In genomic region chrX:12129828-12130809, GRCm38 (mm10) we compare ENCODE assay signal across 9 mouse cellular contexts. TPM values are rescaled to one million over a fixed set of nuclear protein-coding genes. Genes with fewer than 3 reads are reported as not detected.
DNase-seq lines count a peak whose midpoint lies in the region; ATAC-seq and TF ChIP-seq lines count a peak whose summit lies in the region.
"Had no signal": no experiment of that assay in that cellular context is flagged by ENCODE, and none has a peak within 500 bp of the region (broad histone marks: within the 10 kb centered on the region; RNA-seq: fewer than 3 reads in every experiment).

No protein-coding gene starts in this region.

- intact Hi-C loops in heart, postnatal 10 days (cut with DNase I): no loop called here

- H3K4me3 ChIP-seq in heart, embryonic 11.5 days (ENCODE audit: low read depth, low read length): no peak overlapping the region
- H3K4me3 ChIP-seq in lung, postnatal 0 days (ENCODE audit: low read depth, low read length): no peak overlapping the region
- H3K4me3 ChIP-seq in lung, adult 2 months (replicated peaks; ENCODE audit: extremely low read depth, low read depth, low read length): no peak overlapping the region
- H3K4me3 ChIP-seq in MEL (ENCODE audit: control insufficient read depth in 1 of 2, insufficient read depth in 1 of 2, low read depth in 2 of 2, low read length in 2 of 2): peak overlapping the region; percentile 64 to 67
- no peak overlapping the region for H3K4me3 ChIP-seq in limb, embryonic 12.5 days (replicated peaks)

- no peak for TF ChIP-seq CTCF in lung, postnatal 0 days (IDR thresholded peaks at IDR 0.05)
- no peak for TF ChIP-seq CTCF in lung, adult 2 months (IDR thresholded peaks at IDR 0.05; ENCODE audit: insufficient read depth, low read length)
- no peak for TF ChIP-seq CTCF in MEL (IDR thresholded peaks at IDR 0.05 in 2 of 3, conservative IDR thresholded peaks at IDR 0.05 in 1 of 3; ENCODE audit: control insufficient read depth in 1 of 3, insufficient read depth in 1 of 3, low read depth in 2 of 3, low read length in 3 of 3, poor library complexity in 1 of 3, severe bottlenecking in 1 of 3)

- no peak for ATAC-seq in heart, embryonic 11.5 days (replicated peaks; ENCODE audit: insufficient number of reproducible peaks, low FRiP score, low TSS enrichment)
- no peak for ATAC-seq in lung, postnatal 0 days
- ATAC-seq in limb, embryonic 12.5 days (ENCODE audit: insufficient number of reproducible peaks, insufficient read depth, low FRiP score, low TSS enrichment, low read depth): no peak

- H3K4me1 ChIP-seq in heart, embryonic 11.5 days (ENCODE audit: control insufficient read depth, insufficient read depth, low read length): peaks cover 19% of the 10 kb centered on the region
- H3K4me1 ChIP-seq in lung, postnatal 0 days (ENCODE audit: insufficient read depth, low read depth, low read length): no peaks in the 10 kb centered on the region
- H3K4me1 ChIP-seq in lung, adult 2 months (ENCODE audit: control insufficient read depth, insufficient read depth, low read length): peaks cover 26% of the 10 kb centered on the region
- H3K4me1 ChIP-seq in MEL (ENCODE audit: control insufficient read depth in 1 of 2, insufficient read depth in 2 of 2, low read length in 2 of 2): peaks cover 0 to 31% of the 10 kb centered on the region in 2 experiments
- H3K4me1 ChIP-seq in limb, embryonic 12.5 days (replicated peaks): peaks cover 72% of the 10 kb centered on the region

- TF ChIP-seq POLR2A in lung, adult 2 months (IDR thresholded peaks at IDR 0.05; ENCODE audit: borderline replicate concordance, extremely low read depth, low read depth, low read length): no peak
- no peak for TF ChIP-seq POLR2A in MEL (IDR thresholded peaks at IDR 0.05; ENCODE audit: control insufficient read depth in 1 of 2, insufficient read depth in 1 of 2, low read depth in 1 of 2, low read length in 2 of 2, poor library complexity in 1 of 2)

- 21% methylated on average over 14 of the region's 14 CpGs for WGBS in heart, embryonic 11.5 days (ENCODE audit: insufficient replicate concordance)
- 39% methylated on average over 14 of the region's 14 CpGs for WGBS in lung, postnatal 0 days
- 39% methylated on average over 14 of the region's 14 CpGs for WGBS in lung, adult 2 months
- 9% methylated on average over 14 of the region's 14 CpGs for WGBS in limb, embryonic 12.5 days

- peak overlapping the region; percentile 66; the same call in 1 of the 2 replicates for H3K4me2 ChIP-seq in heart, embryonic 11.5 days
- no peak overlapping the region for H3K4me2 ChIP-seq in lung, postnatal 0 days (replicated peaks; ENCODE audit: low read depth, low read length)
- peak overlapping the region; percentile 65 for H3K4me2 ChIP-seq in limb, embryonic 12.5 days

- no peak overlapping the region for H3K27ac ChIP-seq in heart, embryonic 11.5 days (ENCODE audit: low read depth, low read length)
- H3K27ac ChIP-seq in lung, postnatal 0 days (ENCODE audit: low read length): no peak overlapping the region
- H3K27ac ChIP-seq in MEL (ENCODE audit: control insufficient read depth, low read depth, low read length): peak overlapping the region; percentile 84
- no peak overlapping the region for H3K27ac ChIP-seq in limb, embryonic 12.5 days

- H3K9me3 ChIP-seq in heart, embryonic 11.5 days (replicated peaks; ENCODE audit: control insufficient read depth, low read length): no peaks in the 10 kb centered on the region
- H3K9me3 ChIP-seq in lung, postnatal 0 days (ENCODE audit: low read length): no peaks in the 10 kb centered on the region
- no peaks in the 10 kb centered on the region for H3K9me3 ChIP-seq in MEL (replicated peaks; ENCODE audit: insufficient read depth, low read length)
- H3K9me3 ChIP-seq in limb, embryonic 12.5 days: no peaks in the 10 kb centered on the region
- H3K9me3 ChIP-seq: midbrain, embryonic 10.5 days had no signal

- H3K36me3 ChIP-seq in heart, embryonic 11.5 days (ENCODE audit: control insufficient read depth, insufficient read depth, low read length): no peaks in the 10 kb centered on the region
- H3K36me3 ChIP-seq in lung, postnatal 0 days (ENCODE audit: insufficient read depth, low read length): no peaks in the 10 kb centered on the region
- H3K36me3 ChIP-seq in MEL (ENCODE audit: control insufficient read depth in 1 of 2, insufficient read depth in 2 of 2, low read length in 2 of 2): peaks cover 0 to 20% of the 10 kb centered on the region in 2 experiments; a peak in 2 of 4 replicates
- H3K36me3 ChIP-seq in limb, embryonic 12.5 days: no peaks in the 10 kb centered on the region
- H3K36me3 ChIP-seq: midbrain, embryonic 10.5 days had no signal

- TF ChIP-seq EP300 in lung, postnatal 0 days (IDR thresholded peaks at IDR 0.05): 0 out of 2 replicates have a peak, but pooled peaks have one; percentile 47
- TF ChIP-seq EP300 in MEL (IDR thresholded peaks at IDR 0.05; ENCODE audit: low read depth in 1 of 2, low read length in 2 of 2): no peak

- no peak overlapping the region for H3K9ac ChIP-seq in heart, embryonic 11.5 days (ENCODE audit: low read depth, low read length)
- H3K9ac ChIP-seq in lung, postnatal 0 days (replicated peaks; ENCODE audit: low read depth): no peak overlapping the region
- peak overlapping the region; percentile 82 for H3K9ac ChIP-seq in MEL (ENCODE audit: control insufficient read depth, low read depth, low read length, poor library complexity, severe bottlenecking)
- no peak overlapping the region for H3K9ac ChIP-seq in limb, embryonic 12.5 days (replicated peaks)

- H3K79me2 ChIP-seq in MEL (ENCODE audit: control insufficient read depth, insufficient read depth, low read length, poor library complexity): peaks cover 34% of the 10 kb centered on the region

- no peak for TF ChIP-seq RAD21 in MEL (IDR thresholded peaks at IDR 0.05; ENCODE audit: low read depth, low read length)

- no peak for DNase-seq in heart, postnatal 10 days
- peak; percentile 31 for DNase-seq in lung, postnatal 0 days (ENCODE audit: low spot score)
- no peak for DNase-seq in lung, adult 2 months
- DNase-seq in MEL (ENCODE audit: low read depth, low spot score): peak; percentile 62
- DNase-seq in retina, postnatal 1 day: no peak
- DNase-seq in urinary bladder, postnatal 14 days (ENCODE audit: low spot score): no peak

- peaks cover 76% of the 10 kb centered on the region for H3K27me3 ChIP-seq in heart, embryonic 11.5 days (ENCODE audit: control insufficient read depth, insufficient read depth, low read length)
- H3K27me3 ChIP-seq in lung, postnatal 0 days (replicated peaks; ENCODE audit: insufficient read depth, low read length): no peaks in the 10 kb centered on the region; the same call in 1 of the 2 replicates
- no peaks in the 10 kb centered on the region for H3K27me3 ChIP-seq in MEL (ENCODE audit: control insufficient read depth in 1 of 2, insufficient read depth in 2 of 2, low read length in 2 of 2)
- peaks cover 97% of the 10 kb centered on the region for H3K27me3 ChIP-seq in limb, embryonic 12.5 days

TF ChIP-seq in MEL, 35 proteins besides CTCF, POLR2A, EP300 and RAD21:
- TF ChIP-seq MYB (IDR thresholded peaks at IDR 0.05; ENCODE audit: low read depth, low read length) (no peak), TBP (IDR thresholded peaks at IDR 0.05; ENCODE audit: low read depth, low read length) (peak; percentile 27; the same call in 1 of the 2 replicates)

RNA-seq across cellular contexts. Expression of gene Bcor, which starts 30.0 kb away (rescaled TPM):
- 18.7 and 20.2 TPM in 2 replicates for polyA plus RNA-seq in heart, embryonic 11.5 days (2014; fragmentation: Nextera tagmentation; extraction: Ambion mirVana)
- total RNA-seq in heart, postnatal 10 days (2021): 10 to 100 TPM; 26.4 to 38.5 TPM
- 8.2 and 12.0 TPM in 2 replicates for polyA plus RNA-seq in lung, postnatal 0 days (2015; fragmentation: Nextera tagmentation; extraction: Ambion mirVana)
- 12.7 and 15.8 TPM in 2 replicates for polyA plus RNA-seq in lung, adult 2 months (2012; rRNA removed)
- 61.6 and 72.2 TPM in 2 replicates for total RNA-seq in MEL (2012; rRNA removed)
- polyA plus RNA-seq in MEL (2012; ENCODE audit: insufficient read depth in 1 of 2, insufficient read length in 2 of 2, low read depth in 1 of 2, low replicate concordance in 2 of 2, missing spikeins in 1 of 2): 10 to 100 TPM; 44.6 to 88.7 TPM
- polyA plus RNA-seq in limb, embryonic 12.5 days (2016; fragmentation: Nextera tagmentation; extraction: Ambion mirVana): 25.6 and 30.5 TPM in 2 replicates

Comparison
In these comparisons a context has a peak if more than half of its experiments do, and no peak if none do; other contexts are left out.
1. DNase-seq: peak in lung, postnatal 0 days (single experiment) and MEL (single experiment); none in heart, postnatal 10 days (0 of 2), lung, adult 2 months (single experiment), retina, postnatal 1 day (single experiment) and urinary bladder, postnatal 14 days (single experiment).
2. H3K4me3 ChIP-seq: peak in MEL (2 of 2); none in heart, embryonic 11.5 days (single experiment), lung, postnatal 0 days (single experiment), lung, adult 2 months (single experiment) and limb, embryonic 12.5 days (single experiment).